Mouse (Mus musculus) CH12.LX (cell line): ENCODE measurements at regions not wholly inside any gene's neighbourhood (a gene's known extent, or its start where the extent isn't known, plus 50 kb on each side); places are given as distances from the start of the nearest gene placed in this dataset.

Experiments
- DNase-seq: peaks from one replicate; pipeline ENCODE4 v3.0.0-alpha.2; 2013; ENCODE audit errors: extremely low read depth
- H3K27ac ChIP-seq: 2 replicates; pipeline ENCODE4 v1.5.1; 2012; ENCODE audit warnings: low read depth, mild to moderate bottlenecking, control low read depth, moderate library complexity; ENCODE audit not compliant: insufficient read depth
- H3K27me3 ChIP-seq: replicated peaks from 2 replicates; pipeline ENCODE3; 2012; ENCODE audit warnings: inconsistent platforms
- H3K36me3 ChIP-seq, 2 experiments: replicated peaks in 1 of 2; 2 replicates each; pipeline versions ENCODE3 to v1.6.1; 2012; ENCODE audit warnings: inconsistent platforms in 1 of 2, low read length in 1 of 2, mild to moderate bottlenecking in 1 of 2, mixed read lengths in 1 of 2, moderate library complexity in 1 of 2; ENCODE audit not compliant: control insufficient read depth in 1 of 2, insufficient read depth in 1 of 2
- H3K4me1 ChIP-seq, 2 experiments: 2 replicates each; pipeline ENCODE4 v1.6.1; 2012; ENCODE audit warnings: inconsistent platforms in 1 of 2, moderate library complexity in 1 of 2; ENCODE audit not compliant: insufficient read depth in 2 of 2, control insufficient read depth in 1 of 2
- H3K4me2 ChIP-seq: 2 replicates; pipeline ENCODE4 v1.6.1; 2012; ENCODE audit warnings: low read depth, mild to moderate bottlenecking, control low read depth; ENCODE audit not compliant: poor library complexity, insufficient read depth, severe bottlenecking
- H3K4me3 ChIP-seq, 3 experiments: fragments of 150-350 bp in 1 of 3; sonication (generic) in 1 of 3; replicated peaks in 1 of 3; 2 replicates each; pipeline versions ENCODE3 to v1.5.1; 2011 to 2012; ENCODE audit warnings: low read depth in 2 of 3, low read length in 2 of 3, mild to moderate bottlenecking in 2 of 3, moderate library complexity in 2 of 3, control low read depth in 1 of 3, improper control_type of control experiment in 1 of 3, inconsistent platforms in 1 of 3, mixed read lengths in 1 of 3; ENCODE audit not compliant: poor library complexity in 1 of 3
- H3K79me2 ChIP-seq: replicated peaks from 2 replicates; pipeline ENCODE4 v1.6.1; 2012; ENCODE audit warnings: mild to moderate bottlenecking, moderate library complexity; ENCODE audit not compliant: control insufficient read depth, poor library complexity, insufficient read depth, severe bottlenecking; ENCODE audit errors: extremely low read depth
- H3K9ac ChIP-seq: 2 replicates; pipeline ENCODE4 v1.6.1; 2012; ENCODE audit warnings: low read depth, mild to moderate bottlenecking, control low read depth, moderate library complexity; ENCODE audit not compliant: insufficient read depth
- H3K9me3 ChIP-seq: replicated peaks from 2 replicates; pipeline ENCODE3; 2012; ENCODE audit warnings: low read length, inconsistent platforms, mixed read lengths
- BHLHE40 ChIP-seq: IDR thresholded peaks from 2 replicates; pipeline ENCODE4 v1.6.1; 2011; ENCODE audit warnings: mild to moderate bottlenecking, low read depth, low read length, improper control_type of control experiment
- CHD1 ChIP-seq: IDR thresholded peaks from 2 replicates; pipeline ENCODE4 v1.6.1; 2012; ENCODE audit warnings: low read depth, low read length, improper control_type of control experiment, inconsistent platforms
- CTCF ChIP-seq, 2 experiments: IDR thresholded peaks in 1 of 2; conservative IDR thresholded peaks in 1 of 2; 2 replicates each; pipeline ENCODE4 v1.5.1; 2011 to 2012; ENCODE audit warnings: low read depth in 2 of 2, low read length in 2 of 2, improper control_type of control experiment in 1 of 2, inconsistent platforms in 1 of 2, mild to moderate bottlenecking in 1 of 2, moderate library complexity in 1 of 2
- ELF1 ChIP-seq: IDR thresholded peaks from 2 replicates; pipeline ENCODE4 v1.6.1; 2014; ENCODE audit warnings: low read depth, mild to moderate bottlenecking, inconsistent platforms, low read length, improper control_type of control experiment
- GABPA ChIP-seq: IDR thresholded peaks from 2 replicates; pipeline ENCODE4 v1.6.1; 2012; ENCODE audit warnings: low read depth, low read length, improper control_type of control experiment, inconsistent platforms; ENCODE audit not compliant: insufficient replicate concordance
- HCFC1 ChIP-seq: IDR thresholded peaks from 2 replicates; pipeline ENCODE4 v1.6.1; 2012; ENCODE audit warnings: low read depth, mild to moderate bottlenecking, inconsistent platforms, low read length, improper control_type of control experiment
- MAFK ChIP-seq: IDR thresholded peaks from 2 replicates; pipeline ENCODE4 v1.6.1; 2011; ENCODE audit warnings: low read length, improper control_type of control experiment; ENCODE audit not compliant: insufficient replicate concordance
- MAX ChIP-seq: IDR thresholded peaks from 2 replicates; pipeline ENCODE4 v1.6.1; 2011; ENCODE audit warnings: low read length, improper control_type of control experiment
- MAZ ChIP-seq: IDR thresholded peaks from 2 replicates; pipeline ENCODE4 v1.6.1; 2012; ENCODE audit warnings: low read depth, mild to moderate bottlenecking, inconsistent platforms, low read length, improper control_type of control experiment, moderate library complexity
- MEF2A ChIP-seq: IDR thresholded peaks from 2 replicates; pipeline ENCODE4 v1.6.1; 2014; ENCODE audit warnings: low read depth, mild to moderate bottlenecking, inconsistent platforms, low read length, improper control_type of control experiment, borderline replicate concordance
- MXI1 ChIP-seq: IDR thresholded peaks from 2 replicates; pipeline ENCODE4 v1.6.1; 2011; ENCODE audit warnings: mild to moderate bottlenecking, low read depth, low read length, improper control_type of control experiment
- MYC ChIP-seq: IDR thresholded peaks from 2 replicates; pipeline ENCODE4 v1.6.1; 2011; ENCODE audit warnings: low read depth, mild to moderate bottlenecking, improper control_type of control experiment, low read length
- NELFE ChIP-seq: IDR thresholded peaks from 2 replicates; pipeline ENCODE4 v1.6.1; 2011; ENCODE audit warnings: low read depth, low read length, improper control_type of control experiment
- POLR2AphosphoS2 ChIP-seq: IDR thresholded peaks from 2 replicates; pipeline ENCODE4 v1.6.1; 2011; ENCODE audit warnings: low read depth, low read length, improper control_type of control experiment
- RAD21 ChIP-seq: IDR thresholded peaks from 2 replicates; pipeline ENCODE4 v1.6.1; 2011; ENCODE audit warnings: low read depth, mild to moderate bottlenecking, low read length, improper control_type of control experiment, moderate library complexity
- SIN3A ChIP-seq: IDR thresholded peaks from 2 replicates; pipeline ENCODE4 v1.6.1; 2012; ENCODE audit warnings: low read length, improper control_type of control experiment, inconsistent platforms
- TBP ChIP-seq: conservative IDR thresholded peaks from 2 replicates; pipeline ENCODE4 v1.6.1; 2011; ENCODE audit warnings: low read depth, low read length, improper control_type of control experiment
- UBTF ChIP-seq: IDR thresholded peaks from 2 replicates; pipeline ENCODE4 v1.6.1; 2012; ENCODE audit warnings: low read depth, mild to moderate bottlenecking, inconsistent platforms, low read length, improper control_type of control experiment, moderate library complexity
- USF1 ChIP-seq: IDR thresholded peaks from 2 replicates; pipeline ENCODE4 v1.6.1; 2014; ENCODE audit warnings: low read depth, mild to moderate bottlenecking, inconsistent platforms, low read length, improper control_type of control experiment
- USF2 ChIP-seq: conservative IDR thresholded peaks from 2 replicates; pipeline ENCODE4 v1.6.1; 2011; ENCODE audit warnings: low read depth, low read length, improper control_type of control experiment
- ZKSCAN1 ChIP-seq: IDR thresholded peaks from 2 replicates; pipeline ENCODE4 v1.6.1; 2012; ENCODE audit warnings: low read depth, inconsistent platforms, low read length, improper control_type of control experiment, borderline replicate concordance
- ZMIZ1 ChIP-seq: IDR thresholded peaks from 2 replicates; pipeline ENCODE4 v1.6.1; 2012; ENCODE audit warnings: low read depth, mild to moderate bottlenecking, inconsistent platforms, low read length, improper control_type of control experiment
- ZNF384 ChIP-seq: IDR thresholded peaks from 2 replicates; pipeline ENCODE4 v1.6.1; 2012; ENCODE audit warnings: low read depth, low read length, improper control_type of control experiment, inconsistent platforms
- dilution Hi-C: fragments of 300-500 bp; cut with MboI; formaldehyde crosslinking; loops from 2 replicates; pipeline ENCODE4 v1.14.3; 2020; ENCODE audit warnings: low sequenced_read_pairs; ENCODE audit not compliant: extremely low pct_unique_long_range_greater_than_20kb, extremely low pct_ligation_motif_present
- in situ Hi-C: fragments of 300-500 bp; cut with MboI; formaldehyde crosslinking; loops from 3 replicates; pipeline ENCODE4 v1.14.3; 2019; ENCODE audit warnings: low sequenced_read_pairs, low pct_ligation_motif_present, low pct_unique_long_range_greater_than_20kb, mixed read lengths

DNA sequence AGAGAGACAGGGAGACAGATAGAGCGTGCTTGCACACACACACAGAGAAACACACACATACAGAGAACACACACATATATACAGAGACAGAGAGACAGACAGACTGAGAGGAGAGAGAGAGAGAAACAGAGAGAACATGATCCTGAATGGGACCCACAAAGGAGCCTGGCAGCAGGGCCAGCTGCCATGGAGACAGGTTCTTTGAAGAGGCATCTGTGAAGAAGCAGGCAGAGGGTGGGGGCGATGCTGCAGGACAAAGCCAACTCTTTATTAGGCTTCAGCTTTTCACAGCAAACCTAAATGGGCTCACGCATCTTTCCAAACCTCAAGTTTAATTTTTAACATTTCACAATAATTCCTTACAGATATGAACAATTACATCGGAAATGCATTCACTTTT lies 90.0 kb upstream of the Dlx2 start:
- Histone ChIP-seq H3K4me2 (no peak overlapping the region), H3K4me3 (no peak overlapping the region), H3K79me2 (no peaks in the 10 kb centered on the region), H3K36me3 (no peaks in the 10 kb centered on the region), H3K9me3 (peaks cover 16% of the 10 kb centered on the region), H3K9ac (no peak overlapping the region), H3K27me3 (no peaks in the 10 kb centered on the region), H3K4me1 (0 out of 4 replicates have a peak, but pooled peaks cover 0 to 2% of the 10 kb centered on the region in 2 experiments), H3K27ac (no peak overlapping the region)
- dilution Hi-C loops (no loop called here), in situ Hi-C loops (no loop called here)
- DNase-seq: no peak
- TF ChIP-seq SIN3A (no peak), MEF2A (no peak), CTCF (conservative IDR thresholded peaks at IDR 0.05 in 1 of 2, IDR thresholded peaks at IDR 0.05 in 1 of 2; ENCODE audit: low read depth in 2 of 2, low read length in 2 of 2) (no peak), MAFK (no peak), MAX (no peak), USF1 (no peak), HCFC1 (no peak), USF2 (no peak), ZNF384 (no peak), ZMIZ1 (no peak), NELFE (no peak)

DNA sequence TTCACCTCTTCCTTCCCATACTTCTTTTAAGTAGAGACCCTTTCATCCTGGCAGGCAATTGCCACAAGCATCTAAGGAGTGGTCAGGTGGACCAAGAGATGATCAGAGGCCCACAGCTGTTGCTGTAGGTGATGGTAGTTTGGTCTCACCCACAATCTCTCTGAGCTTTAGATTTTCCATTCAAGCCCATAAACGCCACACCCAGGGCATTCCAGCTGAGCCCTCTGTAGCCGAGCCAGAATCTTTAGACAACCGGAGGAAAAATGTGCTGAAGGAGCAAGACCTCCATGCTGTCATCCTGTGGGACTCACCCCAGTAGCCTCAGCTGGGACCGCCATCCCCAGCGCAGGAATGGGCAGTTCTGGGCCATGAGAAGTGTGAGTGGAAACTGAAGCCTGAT lies 93.7 kb upstream of the Dlx2 start:
- no peak overlapping the region for H3K27ac ChIP-seq
- DNase-seq: no peak
- H3K4me1 ChIP-seq: no peaks in the 10 kb centered on the region
- no peak overlapping the region for H3K4me2 ChIP-seq
- peaks cover 18% of the 10 kb centered on the region for H3K9me3 ChIP-seq
- no peak for TF ChIP-seq RAD21
- TF ChIP-seq POLR2AphosphoS2: no peak
- TF ChIP-seq MYC: no peak
- no peak for TF ChIP-seq USF1
- TF ChIP-seq ZKSCAN1: no peak
- no peaks in the 10 kb centered on the region for H3K27me3 ChIP-seq
- H3K36me3 ChIP-seq: no peaks in the 10 kb centered on the region
- no peaks in the 10 kb centered on the region for H3K79me2 ChIP-seq
- H3K4me3 ChIP-seq: no peak overlapping the region
- no peak overlapping the region for H3K9ac ChIP-seq
- in situ Hi-C loops (no loop called here), dilution Hi-C loops (no loop called here)

DNA sequence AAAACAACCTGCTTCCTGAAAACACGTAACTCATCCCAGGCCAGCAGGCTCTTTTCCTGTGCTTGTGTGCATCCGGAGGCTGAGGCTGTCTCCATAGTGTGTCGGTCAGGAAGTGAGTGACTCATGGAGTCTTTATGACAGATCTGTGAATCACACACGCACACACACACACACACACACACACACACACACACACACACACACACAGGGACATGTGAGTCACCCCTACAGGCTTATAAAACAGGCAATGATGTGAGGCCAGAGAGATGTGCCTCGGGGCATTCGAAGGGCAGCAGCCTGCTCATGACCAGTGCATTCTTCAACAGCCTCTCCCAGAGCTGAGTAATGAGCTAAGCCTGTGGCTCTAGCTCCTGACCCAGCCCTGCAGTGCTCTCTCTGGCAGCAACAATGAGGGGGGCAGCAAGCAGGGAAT lies 97.5 kb upstream of the Dlx2 start:
- no peak for DNase-seq
- Histone ChIP-seq H3K36me3 (no peaks in the 10 kb centered on the region), H3K9ac (no peak overlapping the region), H3K9me3 (peaks cover 17% of the 10 kb centered on the region), H3K4me2 (no peak overlapping the region), H3K4me1 (no peaks in the 10 kb centered on the region), H3K79me2 (no peaks in the 10 kb centered on the region), H3K4me3 (no peak overlapping the region), H3K27me3 (no peaks in the 10 kb centered on the region), H3K27ac (no peak overlapping the region)
- TF ChIP-seq BHLHE40 (no peak), TBP (no peak), ELF1 (no peak), MAZ (no peak), CTCF (conservative IDR thresholded peaks at IDR 0.05 in 1 of 2, IDR thresholded peaks at IDR 0.05 in 1 of 2; ENCODE audit: low read depth in 2 of 2, low read length in 2 of 2) (no peak), UBTF (no peak), MAFK (no peak), CHD1 (no peak), RAD21 (no peak), MXI1 (no peak), ZKSCAN1 (no peak), USF2 (no peak), MEF2A (no peak), GABPA (no peak)
- dilution Hi-C loops: no loop called here
- in situ Hi-C loops: no loop called here
